Mouse (Mus musculus): ENCODE data around the gene Kif21b. TPM values are rescaled to one million over a fixed set of nuclear protein-coding genes. Genes with fewer than 3 reads are reported as not detected.

Kif21b gene
- polyA plus RNA-seq, 1 experiment, result 16.8 TPM

- H3K36me3 ChIP-seq (ENCODE audit: control insufficient read depth, insufficient read depth), result peaks cover under 1% of the 10 kb centered on the region
- H3K4me3 ChIP-seq, result no peak overlapping the region
- H3ac ChIP-seq (ENCODE audit: control insufficient read depth, insufficient read length), result no peak overlapping the region
- TF ChIP-seq REST (IDR thresholded peaks at IDR 0.05; ENCODE audit: insufficient read depth, insufficient read length) (no peak), POLR2A (IDR thresholded peaks at IDR 0.05; ENCODE audit: insufficient read length, low read depth) (no peak)
- H3K79me2 ChIP-seq (ENCODE audit: control insufficient read depth, insufficient read depth), result no peaks in the 10 kb centered on the region
- H3K27me3 ChIP-seq (ENCODE audit: control insufficient read depth, insufficient read depth, insufficient read length), result no peaks in the 10 kb centered on the region
- H3K4me2 ChIP-seq (ENCODE audit: low read depth), result no peak overlapping the region
These were observed 11.5 kb upstream of the Kif21b start for GRCm38 (mm10) chr1:136119571-136120262.

- no peak overlapping the region for H3K4me2 ChIP-seq (ENCODE audit: low read depth)
- peak; percentile 45 for TF ChIP-seq POLR2A (IDR thresholded peaks at IDR 0.05; ENCODE audit: insufficient read length, low read depth)
- peak; percentile 89 for TF ChIP-seq POLR2AphosphoS2 (IDR thresholded peaks at IDR 0.05; ENCODE audit: insufficient read length, low read depth)
- no peak for TF ChIP-seq MYOD1 (IDR thresholded peaks at IDR 0.05; ENCODE audit: control insufficient read depth in 1 of 3, insufficient read length in 2 of 3, low read depth in 2 of 3)
- no peak overlapping the region for H3ac ChIP-seq (ENCODE audit: control insufficient read depth, insufficient read length)
- no peak overlapping the region for H3K4me3 ChIP-seq
- no peaks in the 10 kb centered on the region for H3K27me3 ChIP-seq (ENCODE audit: control insufficient read depth, insufficient read depth, insufficient read length)
- no peaks in the 10 kb centered on the region for H3K79me2 ChIP-seq (ENCODE audit: control insufficient read depth, insufficient read depth)
- no peaks in the 10 kb centered on the region for H3K36me3 ChIP-seq (ENCODE audit: control insufficient read depth, insufficient read depth)
These were observed 11.0 kb upstream of the Kif21b start for GRCm38 (mm10) chr1:136120263-136120603.

DNA sequence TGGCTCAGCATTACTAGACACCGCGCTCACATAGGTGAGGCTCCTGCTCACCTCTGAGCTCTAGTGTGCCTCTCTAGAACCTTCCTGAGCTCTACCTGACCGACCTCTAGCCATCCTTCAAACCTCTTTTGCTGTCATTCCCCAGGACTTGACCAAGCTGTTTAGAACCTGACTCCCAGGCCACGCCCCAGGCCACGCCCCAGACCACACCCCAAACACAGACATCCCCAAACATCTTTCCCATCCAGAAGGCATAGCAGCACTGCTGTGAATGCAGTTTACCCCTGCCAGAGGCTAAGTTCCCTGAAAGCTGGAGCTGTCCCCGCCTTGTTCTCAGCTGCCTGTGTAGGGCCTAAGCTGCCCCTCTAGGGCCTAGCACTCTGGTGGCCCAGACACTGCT lies 10.4 kb upstream of the Kif21b start:
- no peak overlapping the region for H3ac ChIP-seq (ENCODE audit: control insufficient read depth, insufficient read length)
- TF ChIP-seq TCF12 (IDR thresholded peaks at IDR 0.05; ENCODE audit: insufficient read depth, poor library complexity, severe bottlenecking), result no peak
- TF ChIP-seq MYOD1 (IDR thresholded peaks at IDR 0.05; ENCODE audit: control insufficient read depth in 1 of 3, insufficient read length in 2 of 3, low read depth in 2 of 3), result no peak
- TF ChIP-seq MYOG (IDR thresholded peaks at IDR 0.05; ENCODE audit: control insufficient read depth in 1 of 3, insufficient read depth in 1 of 3, insufficient read length in 2 of 3, low read depth in 2 of 3), result no peak
- TF ChIP-seq MAX (IDR thresholded peaks at IDR 0.05; ENCODE audit: low read depth), result no peak
- no peak for TF ChIP-seq REST (IDR thresholded peaks at IDR 0.05; ENCODE audit: insufficient read depth, insufficient read length)
- TF ChIP-seq TCF3 (IDR thresholded peaks at IDR 0.05; ENCODE audit: insufficient read length, low read depth), result no peak
- no peak for TF ChIP-seq POLR2AphosphoS2 (IDR thresholded peaks at IDR 0.05; ENCODE audit: insufficient read length, low read depth)
- TF ChIP-seq POLR2A (IDR thresholded peaks at IDR 0.05; ENCODE audit: insufficient read length, low read depth), result no peak
- no peak for TF ChIP-seq E2F4 (IDR thresholded peaks at IDR 0.05; ENCODE audit: insufficient read depth)
- no peak for TF ChIP-seq USF1 (IDR thresholded peaks at IDR 0.05; ENCODE audit: low read depth)
- no peak for TF ChIP-seq CEBPB (IDR thresholded peaks at IDR 0.05; ENCODE audit: insufficient read depth, poor library complexity, severe bottlenecking)
- no peak for TF ChIP-seq SRF (IDR thresholded peaks at IDR 0.05; ENCODE audit: control insufficient read depth, insufficient read length, low read depth)
- H3K4me3 ChIP-seq, result no peak overlapping the region
- no peak overlapping the region for H3K4me2 ChIP-seq (ENCODE audit: low read depth)
- no peaks in the 10 kb centered on the region for H3K27me3 ChIP-seq (ENCODE audit: control insufficient read depth, insufficient read depth, insufficient read length)
- no peaks in the 10 kb centered on the region for H3K79me2 ChIP-seq (ENCODE audit: control insufficient read depth, insufficient read depth)
- no peaks in the 10 kb centered on the region for H3K36me3 ChIP-seq (ENCODE audit: control insufficient read depth, insufficient read depth)

- no peaks in the 10 kb centered on the region for H3K36me3 ChIP-seq (ENCODE audit: control insufficient read depth, insufficient read depth)
- H3K4me3 ChIP-seq, result no peak overlapping the region
- TF ChIP-seq POLR2AphosphoS2 (IDR thresholded peaks at IDR 0.05; ENCODE audit: insufficient read length, low read depth), result no peak
- no peak for TF ChIP-seq TCF3 (IDR thresholded peaks at IDR 0.05; ENCODE audit: insufficient read length, low read depth)
- TF ChIP-seq SRF (IDR thresholded peaks at IDR 0.05; ENCODE audit: control insufficient read depth, insufficient read length, low read depth), result no peak
- no peak for TF ChIP-seq MYOD1 (IDR thresholded peaks at IDR 0.05; ENCODE audit: control insufficient read depth in 1 of 3, insufficient read length in 2 of 3, low read depth in 2 of 3)
- TF ChIP-seq MYOG (IDR thresholded peaks at IDR 0.05; ENCODE audit: control insufficient read depth in 1 of 3, insufficient read depth in 1 of 3, insufficient read length in 2 of 3, low read depth in 2 of 3), result no peak
- no peak for TF ChIP-seq CEBPB (IDR thresholded peaks at IDR 0.05; ENCODE audit: insufficient read depth, poor library complexity, severe bottlenecking)
- TF ChIP-seq MAX (IDR thresholded peaks at IDR 0.05; ENCODE audit: low read depth), result no peak
- TF ChIP-seq E2F4 (IDR thresholded peaks at IDR 0.05; ENCODE audit: insufficient read depth), result no peak
- TF ChIP-seq POLR2A (IDR thresholded peaks at IDR 0.05; ENCODE audit: insufficient read length, low read depth), result no peak
- H3K79me2 ChIP-seq (ENCODE audit: control insufficient read depth, insufficient read depth), result no peaks in the 10 kb centered on the region
- H3K27me3 ChIP-seq (ENCODE audit: control insufficient read depth, insufficient read depth, insufficient read length), result no peaks in the 10 kb centered on the region
- no peak overlapping the region for H3ac ChIP-seq (ENCODE audit: control insufficient read depth, insufficient read length)
- H3K4me2 ChIP-seq (ENCODE audit: low read depth), result no peak overlapping the region
These were observed 9.2 kb upstream of the Kif21b start for GRCm38 (mm10) chr1:136122030-136122429.

DNA sequence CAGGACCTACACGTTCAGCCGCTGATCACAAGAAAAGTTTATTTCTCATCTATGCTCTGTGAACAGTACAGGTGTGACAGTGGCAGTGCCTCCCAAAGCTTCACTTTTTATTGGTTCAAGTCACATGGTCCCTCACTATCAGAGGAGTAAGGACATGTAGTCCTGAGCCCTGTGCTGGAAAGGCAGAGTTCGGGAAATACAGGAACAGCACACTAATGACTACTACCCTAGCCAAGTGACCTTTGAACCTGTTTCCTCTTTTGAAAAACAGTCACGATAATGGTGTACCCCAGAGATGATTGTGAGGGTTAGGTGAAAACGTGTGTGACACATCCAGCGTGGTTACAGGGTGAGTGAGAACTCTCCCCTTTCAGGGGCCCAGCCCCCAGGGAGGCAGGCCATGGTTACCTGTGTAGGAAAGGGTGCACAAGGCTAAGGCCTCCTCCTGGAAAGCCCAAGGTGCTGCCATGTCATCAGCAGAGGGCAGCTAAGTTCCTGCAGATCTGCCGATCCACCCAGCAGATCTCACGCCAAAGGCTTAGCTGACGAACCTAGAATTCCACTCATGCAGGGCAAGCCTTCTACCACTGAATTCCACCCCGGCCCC lies 4.9 kb upstream of the Kif21b start:
- H3K4me3 ChIP-seq, result no peak overlapping the region
- no peaks in the 10 kb centered on the region for H3K79me2 ChIP-seq (ENCODE audit: control insufficient read depth, insufficient read depth)
- no peaks in the 10 kb centered on the region for H3K27me3 ChIP-seq (ENCODE audit: control insufficient read depth, insufficient read depth, insufficient read length)
- TF ChIP-seq REST (IDR thresholded peaks at IDR 0.05; ENCODE audit: insufficient read depth, insufficient read length), result no peak
- no peak for TF ChIP-seq MYOG (IDR thresholded peaks at IDR 0.05; ENCODE audit: control insufficient read depth in 1 of 3, insufficient read depth in 1 of 3, insufficient read length in 2 of 3, low read depth in 2 of 3)
- no peak overlapping the region for H3ac ChIP-seq (ENCODE audit: control insufficient read depth, insufficient read length)
- H3K4me2 ChIP-seq (ENCODE audit: low read depth), result peak overlapping the region; percentile 65
- H3K36me3 ChIP-seq (ENCODE audit: control insufficient read depth, insufficient read depth), result no peaks in the 10 kb centered on the region

Measured in myocyte (in vitro differentiated cells).